Mouse (Mus musculus) spleen, adult 2 months (tissue): ENCODE measurements around the gene Als2cl.

ENCODE experiments used
- CTCF ChIP-seq: fragments of 200-500 bp; IDR thresholded peaks from 2 replicates; pipeline ENCODE4 v1.5.1; 2011; ENCODE audit warnings: mild to moderate bottlenecking, inconsistent platforms; ENCODE audit not compliant: insufficient read depth, insufficient read length, insufficient replicate concordance; ENCODE audit errors: extremely low read depth
- POLR2A ChIP-seq: fragments of 200-500 bp; IDR thresholded peaks from 2 replicates; pipeline ENCODE4 v1.6.1; 2011; ENCODE audit warnings: low read depth, low read length, inconsistent platforms

DNA sequence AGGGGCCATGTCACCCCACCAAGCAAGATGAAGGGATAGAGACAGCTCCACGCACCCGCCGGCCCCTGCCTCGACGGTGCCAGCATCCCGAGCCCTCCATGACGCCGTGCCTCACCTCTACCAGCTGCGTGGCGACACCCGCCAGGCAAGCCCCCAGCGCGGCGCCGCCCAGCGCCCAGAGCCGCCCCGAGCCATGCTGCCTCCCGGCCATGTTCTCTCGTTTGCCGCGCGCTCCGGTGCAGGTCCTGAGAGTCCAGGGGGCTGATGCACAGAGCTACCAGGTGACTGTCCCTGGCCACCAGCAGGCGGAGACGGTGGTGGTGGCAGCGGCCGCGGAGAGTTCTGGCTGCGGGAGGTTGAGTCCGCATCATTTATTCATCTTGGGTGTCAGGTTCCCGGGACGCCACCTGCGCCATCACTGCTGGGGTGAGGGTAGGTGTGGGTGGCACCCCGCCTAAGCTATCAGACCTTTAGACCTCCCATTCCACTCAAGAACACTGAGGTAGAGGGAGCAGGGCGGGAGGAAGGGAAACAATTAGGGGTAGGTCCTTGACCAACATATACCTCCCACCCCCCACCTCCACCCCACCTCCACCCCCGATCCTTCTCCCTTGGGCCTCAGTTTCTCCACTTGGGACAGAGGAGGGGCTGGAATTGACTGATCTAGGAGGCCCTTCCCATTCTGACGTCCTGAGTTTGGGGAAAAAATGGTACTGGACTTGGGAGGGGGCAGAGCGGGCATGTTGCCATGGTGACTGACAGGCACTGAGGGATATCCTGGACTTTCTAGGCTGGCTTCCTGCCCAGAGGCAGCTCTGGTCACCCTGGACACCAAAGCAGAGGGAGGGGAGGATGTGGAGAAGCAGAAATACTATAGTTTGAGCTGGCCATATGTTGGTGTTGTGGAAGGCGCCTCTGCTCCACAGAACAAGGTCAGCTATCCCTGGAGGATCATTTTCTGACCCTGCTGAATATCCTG, 5.7 kb upstream of the Als2cl start:
- TF ChIP-seq POLR2A (no peak), CTCF (no peak)
